Mouse (Mus musculus) lung, postnatal 14 days (tissue): Measurements from ENCODE around the gene Igfals.

Experiments
- DNase-seq: peaks from one replicate; pipeline ENCODE4 v3.0.0; 2021

The Igfals gene

GRCm38 (mm10) chr17:24867914-24868313, 2.1 kb downstream of the Igfals start:
- no peak for DNase-seq

DNA sequence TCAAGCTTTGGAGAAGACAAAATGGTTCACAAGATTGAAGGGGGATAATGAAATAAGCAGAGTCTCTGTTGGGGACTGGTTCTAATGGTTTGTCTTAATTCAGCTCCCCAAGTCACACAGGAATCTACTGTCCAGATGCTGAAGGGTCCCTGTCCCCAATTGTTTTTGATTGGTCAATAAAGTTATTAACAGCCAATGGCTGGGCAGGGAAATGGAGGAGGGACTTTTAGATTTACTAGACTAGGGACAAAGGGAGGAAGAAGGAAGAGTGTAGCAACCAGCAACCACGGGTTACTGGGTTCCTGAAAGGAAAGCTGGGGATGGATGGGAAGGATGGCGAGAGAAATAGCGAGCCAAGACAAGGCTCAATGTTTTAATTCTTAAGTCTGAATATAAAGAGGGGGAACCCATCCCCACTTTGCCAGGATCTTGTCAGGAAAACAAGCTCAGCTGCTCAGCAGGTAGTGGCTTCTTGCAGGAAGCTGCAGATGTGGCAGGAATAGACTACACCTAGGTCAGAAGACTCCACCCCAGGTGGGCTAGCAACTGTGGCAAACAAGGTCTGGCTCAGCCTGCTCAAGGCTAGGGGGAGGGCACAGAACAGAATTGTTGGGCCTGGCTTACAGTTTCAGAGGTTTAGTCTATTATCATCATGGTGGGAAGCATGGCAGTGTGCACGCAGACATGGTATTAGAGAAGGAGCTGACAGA, 8.1 kb downstream of the Igfals start:
- no peak for DNase-seq

- DNase-seq: no peak
These were observed 8.6 kb downstream of the Igfals start for GRCm38 (mm10) chr17:24874405-24874745.

GRCm38 (mm10) chr17:24874989-24875388, 9.2 kb downstream of the Igfals start:
- no peak for DNase-seq

- DNase-seq: no peak
These were observed 11.7 kb downstream of the Igfals start for GRCm38 (mm10) chr17:24877336-24878116.

- peak; percentile 45 for DNase-seq
These were observed 12.3 kb downstream of the Igfals start for GRCm38 (mm10) chr17:24878117-24878397.

DNA sequence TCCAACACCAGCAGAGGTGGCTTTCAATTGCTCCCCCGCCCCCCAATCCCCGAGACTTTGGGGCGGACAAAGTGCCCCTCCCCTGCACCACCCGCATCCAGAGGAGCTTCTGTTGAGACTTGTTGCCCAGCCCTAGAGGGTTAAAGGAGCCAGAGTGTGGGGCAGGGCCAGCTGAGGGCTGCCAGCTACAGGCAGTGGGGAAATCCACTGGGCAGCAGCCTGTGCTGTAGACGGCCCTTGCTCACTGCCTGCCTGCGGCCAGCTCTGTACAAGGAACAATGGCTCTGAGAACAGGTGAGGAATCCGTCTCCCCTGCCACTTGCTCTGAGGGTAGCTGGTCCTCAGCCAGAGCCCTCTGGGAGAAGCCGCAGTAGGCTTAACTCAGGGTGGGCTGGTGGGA, 12.7 kb downstream of the Igfals start:
- DNase-seq: no peak

GRCm38 (mm10) chr17:24881738-24882440, 16.1 kb downstream of the Igfals start:
- DNase-seq: no peak

GRCm38 (mm10) chr17:24884391-24884790, 18.6 kb downstream of the Igfals start:
- DNase-seq: no peak

DNA sequence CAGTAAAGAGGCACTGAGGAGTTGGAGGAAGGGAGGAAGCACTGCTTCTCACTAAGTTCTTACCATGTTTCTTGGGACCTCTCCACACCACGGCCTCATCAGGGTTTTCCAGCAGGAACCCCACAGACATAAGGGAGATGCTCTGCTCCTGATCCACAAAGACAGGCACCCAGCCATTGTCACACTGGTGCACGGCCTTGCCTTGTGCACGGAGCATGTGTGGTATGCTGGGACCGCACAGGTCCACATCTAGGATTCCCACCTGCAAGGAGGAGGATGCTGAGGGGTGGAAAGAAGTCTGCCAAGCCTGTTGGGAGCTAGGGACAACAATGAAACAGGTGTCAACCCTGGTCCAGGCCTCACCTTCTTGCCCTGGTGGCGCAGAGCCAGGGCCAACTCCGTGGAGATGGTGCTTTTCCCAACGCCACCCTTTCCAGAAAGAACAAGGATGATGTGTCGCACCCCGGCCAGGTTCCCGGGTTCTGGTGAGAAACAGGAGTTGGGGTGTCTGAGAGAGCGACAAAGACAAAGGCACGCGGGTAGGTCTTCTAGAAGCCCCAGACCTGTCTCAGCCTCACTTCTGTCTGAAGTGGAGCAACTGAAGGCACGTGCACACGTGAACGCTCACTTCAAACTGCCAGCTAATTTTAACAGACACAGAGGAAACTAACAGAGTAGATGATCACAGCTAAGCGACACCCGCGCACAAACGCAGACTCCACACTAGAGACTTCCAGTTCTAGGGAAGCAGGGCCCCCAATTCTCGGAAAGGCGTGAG, 19.7 kb downstream of the Igfals start:
- no peak for DNase-seq

GRCm38 (mm10) chr17:24886134-24886931, 20.5 kb downstream of the Igfals start, which contains the start of the genes Nubp2 and Spsb3:
Gene Nubp2, minus strand, starts transcription at chr17:24886349.
Gene Spsb3, plus strand, starts transcription at chr17:24886643.
- peak; percentile 98 for DNase-seq

DNA sequence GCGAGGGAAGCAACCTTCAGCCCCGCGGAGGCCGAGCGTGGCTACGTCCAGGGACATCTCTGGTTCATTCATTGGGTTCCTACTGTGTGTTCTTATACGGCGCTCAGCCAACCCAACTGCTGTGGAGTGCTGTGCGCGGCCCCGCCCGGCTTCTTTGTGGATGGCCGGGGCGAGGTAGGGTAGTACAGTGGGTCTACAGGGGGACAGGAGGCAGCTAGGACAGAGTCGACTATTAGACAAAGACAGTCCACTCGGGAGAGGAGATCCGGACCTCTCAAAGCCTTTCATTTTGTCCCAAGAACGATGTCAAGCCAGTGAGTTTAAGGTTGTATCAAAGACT, 21.1 kb downstream of the Igfals start:
- DNase-seq: no peak

DNA sequence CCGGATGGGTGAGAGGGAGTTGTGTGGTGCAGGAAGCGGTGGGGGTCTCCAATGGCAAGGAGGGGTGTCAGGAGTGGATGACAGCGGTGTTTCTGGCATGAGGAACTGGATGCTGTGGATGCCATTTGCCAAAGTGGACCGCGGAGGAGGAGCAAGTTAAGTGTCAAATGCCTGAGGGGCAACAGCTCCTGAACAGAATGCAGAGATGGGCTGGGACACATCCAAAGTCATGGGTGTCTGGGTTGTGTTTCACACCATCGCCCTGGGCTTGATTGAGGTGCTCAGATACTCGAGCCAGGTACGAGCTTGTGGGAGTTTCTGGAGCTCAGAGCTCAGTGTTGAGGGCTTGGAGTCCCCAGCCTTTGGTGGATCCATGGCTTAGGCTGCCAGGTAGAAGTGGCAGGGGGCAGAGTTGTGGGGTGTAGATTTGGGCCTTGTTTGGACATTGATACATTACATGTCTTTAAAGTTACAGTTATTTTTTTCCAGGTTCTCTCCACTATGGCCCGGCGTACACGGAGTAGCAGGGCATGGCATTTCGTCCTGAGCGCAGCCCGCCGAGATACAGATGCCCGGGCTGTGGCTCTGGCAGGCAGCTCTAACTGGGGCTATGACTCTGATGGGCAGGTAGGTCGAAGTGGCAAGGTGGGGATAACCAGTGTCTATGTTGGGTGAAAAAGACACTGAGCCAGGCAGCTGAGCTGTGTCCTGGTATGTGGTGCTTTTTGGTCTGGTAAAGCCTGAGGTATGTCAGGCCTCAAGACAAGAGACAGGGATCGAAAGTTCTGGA, 21.7 kb downstream of the Igfals start:
- DNase-seq: no peak

DNA sequence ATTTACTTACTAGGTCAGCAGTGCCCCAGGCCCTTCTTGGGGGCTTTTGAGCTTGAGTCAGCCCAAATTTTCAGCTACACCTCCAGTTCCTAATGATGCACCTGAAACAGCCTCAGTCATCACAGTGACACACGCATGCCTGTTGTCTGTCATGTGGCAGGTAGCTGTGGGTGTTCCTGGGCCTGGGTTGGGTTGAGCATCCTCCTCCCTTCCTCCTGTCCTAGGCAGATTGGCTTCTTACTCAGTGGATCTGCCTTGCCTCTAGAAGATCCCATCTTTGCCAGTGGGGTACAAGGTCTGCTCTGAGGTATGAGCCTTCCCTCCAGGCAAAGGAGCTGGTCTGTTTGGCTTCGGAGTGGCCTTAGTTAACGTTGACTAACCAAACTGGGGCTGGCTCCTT, 23.1 kb downstream of the Igfals start:
- DNase-seq: no peak

DNA sequence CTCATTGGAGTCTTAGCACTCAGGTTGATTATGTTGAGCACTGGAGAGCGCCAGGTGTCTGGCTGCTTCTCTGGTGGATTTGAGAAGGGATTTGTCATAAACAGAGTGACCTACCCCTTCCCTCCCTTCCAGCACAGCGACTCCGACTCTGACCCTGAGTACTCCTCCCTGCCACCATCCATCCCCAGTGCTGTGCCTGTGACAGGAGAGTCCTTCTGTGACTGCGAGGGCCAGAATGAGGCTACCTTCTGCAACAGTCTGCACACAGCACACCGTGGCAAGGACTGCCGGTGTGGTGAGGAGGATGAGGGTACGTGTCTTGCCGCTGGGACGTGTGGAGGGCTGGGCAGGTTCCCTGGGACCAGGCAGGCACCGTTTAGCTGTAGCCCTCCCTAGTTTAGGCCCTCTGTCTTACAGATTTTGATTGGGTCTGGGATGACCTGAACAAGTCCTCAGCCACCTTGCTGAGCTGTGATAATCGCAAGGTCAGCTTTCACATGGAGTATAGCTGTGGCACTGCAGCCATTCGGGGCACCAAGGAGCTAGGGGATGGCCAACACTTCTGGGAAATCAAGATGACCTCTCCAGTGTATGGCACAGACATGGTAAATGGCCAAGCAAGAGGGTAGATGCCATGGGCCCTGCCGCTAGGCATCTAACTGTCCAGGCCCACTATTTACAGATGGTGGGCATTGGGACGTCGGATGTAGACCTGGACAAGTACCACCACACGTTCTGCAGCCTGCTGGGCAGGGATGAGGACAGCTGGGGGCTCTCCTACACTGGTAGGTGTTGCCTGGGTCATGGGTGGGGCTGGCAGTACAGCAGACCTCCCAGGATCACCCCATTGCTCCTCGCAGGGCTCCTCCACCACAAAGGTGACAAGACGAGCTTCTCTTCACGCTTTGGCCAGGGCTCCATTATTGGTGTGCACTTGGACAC, 24.6 kb downstream of the Igfals start:
- no peak for DNase-seq

GRCm38 (mm10) chr17:24891321-24891720, 25.5 kb downstream of the Igfals start:
- no peak for DNase-seq

GRCm38 (mm10) chr17:24892785-24893184, 27.0 kb downstream of the Igfals start:
- no peak for DNase-seq

DNA sequence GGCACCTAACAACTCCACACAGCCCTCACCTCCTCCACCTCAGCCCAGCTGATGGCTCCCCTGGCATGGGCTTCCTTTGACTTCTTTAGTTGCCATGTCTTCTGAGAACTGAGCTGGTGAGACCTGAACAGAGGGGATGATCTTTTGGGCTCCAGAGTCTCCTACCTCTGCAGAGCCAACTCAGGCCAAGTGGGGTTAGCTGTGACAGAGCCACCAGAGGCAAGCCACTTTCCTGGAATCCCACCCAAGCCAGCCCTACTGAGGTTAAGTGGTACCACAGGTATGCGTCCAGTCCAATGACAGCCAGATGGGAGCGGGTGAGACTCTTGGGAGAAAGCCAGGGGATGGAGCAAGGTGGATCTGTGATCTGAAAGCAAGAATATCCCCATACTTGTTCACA, 27.5 kb downstream of the Igfals start:
- DNase-seq: no peak

DNA sequence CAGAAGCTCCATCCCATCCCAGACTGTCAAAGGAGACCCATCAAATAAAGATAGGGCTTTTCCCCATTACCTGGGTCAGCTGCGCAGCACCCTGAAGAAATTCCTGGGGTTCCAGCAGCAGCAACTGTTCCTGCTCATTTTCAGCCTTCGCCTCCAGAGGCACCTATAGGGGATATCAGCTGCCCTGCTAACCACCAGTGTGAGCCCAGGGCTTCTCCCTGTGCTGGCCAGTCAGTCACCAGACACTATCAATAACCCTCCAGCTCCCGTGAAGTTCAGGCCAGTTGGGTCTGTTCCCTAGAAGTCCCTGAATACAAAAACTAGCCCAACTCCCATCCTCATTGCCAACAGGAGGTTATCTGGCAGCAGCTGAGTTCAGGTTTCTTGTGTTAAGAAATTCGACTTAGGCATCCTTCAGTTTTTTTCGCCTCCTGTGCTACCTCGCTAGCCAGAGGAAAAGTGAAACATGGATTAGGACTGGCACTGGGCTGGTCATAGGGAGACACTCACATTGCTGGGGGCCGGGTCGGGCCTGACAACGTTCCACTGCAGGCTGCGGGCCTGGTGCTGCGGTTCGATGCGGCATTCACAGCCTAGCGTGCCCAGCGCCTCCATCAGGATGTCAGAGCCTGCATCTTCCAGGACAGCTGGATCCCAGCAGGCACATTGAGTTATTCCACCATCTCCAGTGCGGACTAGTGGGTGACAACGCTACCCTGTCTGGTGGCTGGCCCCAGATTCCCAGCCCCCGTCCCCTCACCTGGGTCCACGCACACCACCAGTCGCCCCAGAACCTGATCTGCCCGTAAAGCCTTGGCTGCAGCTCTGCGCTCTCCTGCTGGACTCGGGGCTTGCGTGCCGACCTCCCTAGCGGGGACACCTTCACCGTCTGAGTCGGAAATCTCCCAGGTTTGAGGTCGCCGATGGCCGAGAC, 28.5 kb downstream of the Igfals start:
- DNase-seq: no peak
